Comparison of ENCODE assay signal across 9 mouse cellular contexts in the genomic region with DNA sequence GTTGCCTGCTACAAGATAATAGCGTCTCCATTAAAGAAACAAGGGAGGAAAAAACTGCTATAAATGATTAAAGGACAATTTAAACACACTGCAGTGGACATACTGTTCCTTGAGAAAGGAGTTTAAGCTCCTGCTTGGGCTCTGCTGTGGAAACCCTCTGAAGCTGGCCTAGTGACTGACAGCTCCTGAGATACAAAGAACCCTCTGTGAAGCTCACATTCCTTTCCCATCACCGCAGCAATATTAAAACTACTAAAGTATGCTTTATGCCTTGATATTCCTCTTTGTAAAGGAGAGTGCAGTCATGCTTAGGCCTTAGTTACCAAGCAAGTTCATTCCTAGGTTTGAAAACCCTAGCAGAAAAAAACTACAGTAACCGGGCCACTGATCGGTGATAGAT.
A peak's percentile ranks its signal among the peaks of the same experiment; 100 is the strongest.
DNase-seq lines count a peak whose midpoint lies in the region; ATAC-seq and TF ChIP-seq lines count a peak whose summit lies in the region.
"Had no signal": no experiment of that assay in that cellular context is flagged by ENCODE, and none has a peak within 500 bp of the region (broad histone marks: within the 10 kb centered on the region; RNA-seq: fewer than 3 reads in every experiment).

No protein-coding gene starts in this region.

- DNase-seq in embryo, embryonic 11 days = peak; percentile 27
- DNase-seq in embryo, embryonic 10 days (ENCODE audit: low spot score) = no peak
- DNase-seq in liver, adult 2 months (ENCODE audit: extremely low read depth, low read depth, low spot score) = no peak
- DNase-seq in liver, embryonic 11.5 days (ENCODE audit: low spot score) = no peak
- DNase-seq in hindbrain, embryonic 10.5 days (ENCODE audit: low spot score) = no peak
- DNase-seq in thymus, postnatal 10 days (ENCODE audit: low spot score in 2 of 2) = no peak
- DNase-seq: kidney, postnatal 25 days had no signal

- H3K9me3 ChIP-seq in liver, embryonic 11.5 days (ENCODE audit: control insufficient read depth, low read length) = no peaks in the 10 kb centered on the region
- H3K9me3 ChIP-seq in hindbrain, embryonic 10.5 days = no peaks in the 10 kb centered on the region
- no peaks in the 10 kb centered on the region for H3K9me3 ChIP-seq in midbrain, embryonic 16.5 days (replicated peaks; ENCODE audit: control insufficient read depth, low read length, poor library complexity, severe bottlenecking)

- 81% methylated on average over 4 of the region's 4 CpGs for WGBS in liver, adult 2 months
- 87% methylated on average over 4 of the region's 4 CpGs for WGBS in liver, embryonic 11.5 days
- 56% methylated on average over 4 of the region's 4 CpGs for WGBS in hindbrain, embryonic 10.5 days
- WGBS in midbrain, embryonic 16.5 days = 27% methylated on average over 4 of the region's 4 CpGs

- H3K27ac ChIP-seq in liver, adult 2 months (replicated peaks; ENCODE audit: insufficient read depth, low read depth, low read length) = peak overlapping the region; percentile 38; the same call in 1 of the 2 replicates
- H3K27ac ChIP-seq in liver, embryonic 11.5 days (ENCODE audit: low read depth, low read length) = no peak overlapping the region
- H3K27ac ChIP-seq in hindbrain, embryonic 10.5 days = peak overlapping the region; percentile 80
- H3K27ac ChIP-seq in midbrain, embryonic 16.5 days (ENCODE audit: low read length) = peak overlapping the region; percentile 66

- TF ChIP-seq CTCF in liver, adult 2 months (IDR thresholded peaks at IDR 0.05; ENCODE audit: low read depth, low read length) = no peak

- no peaks in the 10 kb centered on the region for H3K27me3 ChIP-seq in liver, adult 2 months (ENCODE audit: control insufficient read depth, insufficient read depth, low read length)
- H3K27me3 ChIP-seq in liver, embryonic 11.5 days (replicated peaks; ENCODE audit: control insufficient read depth, insufficient read depth, low read length) = no peaks in the 10 kb centered on the region
- no peaks in the 10 kb centered on the region for H3K27me3 ChIP-seq in hindbrain, embryonic 10.5 days (ENCODE audit: insufficient read depth, poor library complexity, severe bottlenecking)
- no peaks in the 10 kb centered on the region for H3K27me3 ChIP-seq in midbrain, embryonic 16.5 days (ENCODE audit: control insufficient read depth, insufficient read depth, low read depth, low read length)

- TF ChIP-seq POLR2A in liver, adult 2 months (IDR thresholded peaks at IDR 0.05; ENCODE audit: extremely low read depth, insufficient read depth, low read length) = no peak

- H3K4me1 ChIP-seq in liver, adult 2 months (ENCODE audit: control insufficient read depth, insufficient read depth, low read length) = 0 out of 2 replicates have a peak, but pooled peaks cover 1% of the 10 kb centered on the region
- H3K4me1 ChIP-seq in liver, embryonic 11.5 days (replicated peaks; ENCODE audit: control insufficient read depth, insufficient read depth, low read length) = peaks cover 13% of the 10 kb centered on the region
- peaks cover 42% of the 10 kb centered on the region for H3K4me1 ChIP-seq in hindbrain, embryonic 10.5 days (replicated peaks)
- H3K4me1 ChIP-seq in midbrain, embryonic 16.5 days (ENCODE audit: control insufficient read depth, insufficient read depth, low read length) = peaks cover 16% of the 10 kb centered on the region

- no peaks in the 10 kb centered on the region for H3K79me2 ChIP-seq in liver, adult 2 months (ENCODE audit: control insufficient read depth, insufficient read depth, low read length)

- no peaks in the 10 kb centered on the region for H3K36me3 ChIP-seq in liver, adult 2 months (ENCODE audit: control insufficient read depth, insufficient read depth, low read length)
- H3K36me3 ChIP-seq in liver, embryonic 11.5 days (ENCODE audit: control insufficient read depth, insufficient read depth, low read length) = 0 out of 2 replicates have a peak, but pooled peaks cover 2% of the 10 kb centered on the region
- H3K36me3 ChIP-seq in hindbrain, embryonic 10.5 days = no peaks in the 10 kb centered on the region
- H3K36me3 ChIP-seq in midbrain, embryonic 16.5 days (ENCODE audit: control insufficient read depth, insufficient read depth, low read length) = no peaks in the 10 kb centered on the region

- no peak overlapping the region for H3K9ac ChIP-seq in liver, adult 2 months (ENCODE audit: low read depth, low read length)
- no peak overlapping the region for H3K9ac ChIP-seq in liver, embryonic 11.5 days (ENCODE audit: low read depth, low read length)
- no peak overlapping the region for H3K9ac ChIP-seq in midbrain, embryonic 16.5 days (ENCODE audit: low read depth, low read length)

- H3K4me2 ChIP-seq in liver, embryonic 11.5 days = no peak overlapping the region
- H3K4me2 ChIP-seq in midbrain, embryonic 16.5 days (ENCODE audit: low read length) = no peak overlapping the region

- H3K4me3 ChIP-seq in liver, adult 2 months (ENCODE audit: insufficient read depth, low read depth, low read length) = no peak overlapping the region
- H3K4me3 ChIP-seq in liver, embryonic 11.5 days (ENCODE audit: low read depth, low read length) = no peak overlapping the region
- no peak overlapping the region for H3K4me3 ChIP-seq in hindbrain, embryonic 10.5 days
- no peak overlapping the region for H3K4me3 ChIP-seq in midbrain, embryonic 16.5 days (ENCODE audit: low read depth, low read length)

- ATAC-seq in liver, embryonic 11.5 days (replicated peaks; ENCODE audit: low FRiP score) = no peak
- no peak for ATAC-seq in midbrain, embryonic 16.5 days
- no peak for ATAC-seq in erythroblast, adult 5-6 weeks (replicated peaks; ENCODE audit: low FRiP score, poor library complexity, severe bottlenecking)
